Mouse (Mus musculus) layer of hippocampus, postnatal 14 days (tissue): ENCODE measurements at regions not wholly inside any gene's neighbourhood (a gene's known extent, or its start where the extent isn't known, plus 50 kb on each side); places are given as distances from the start of the nearest gene placed in this dataset.
A peak's percentile ranks its signal among the peaks of the same experiment; 100 is the strongest.

Source experiments
- DNase-seq, 2 experiments: peaks; one replicate each; pipeline ENCODE4 v3.0.0; 2021 to 2022; ENCODE audit warnings: low spot score in 2 of 2, mixed read lengths in 1 of 2

GRCm38 (mm10) chr1:19290098-19290497 lies 81.4 kb downstream of the Tfap2b start:
- DNase-seq, result no peak

GRCm38 (mm10) chr1:19321598-19321997 lies 112.9 kb downstream of the Tfap2b start:
- DNase-seq, result no peak

GRCm38 (mm10) chr1:19336062-19336461 lies 127.3 kb downstream of the Tfap2b start:
- DNase-seq, result no peak

GRCm38 (mm10) chr1:19337207-19337606 lies 128.5 kb downstream of the Tfap2b start:
- DNase-seq, result no peak

GRCm38 (mm10) chr1:19344445-19344844 lies 135.7 kb downstream of the Tfap2b start:
- no peak for DNase-seq

- DNase-seq, result no peak
Observed at GRCm38 (mm10) chr1:19350495-19350894, 141.8 kb downstream of the Tfap2b start.

- DNase-seq, result no peak
Observed at GRCm38 (mm10) chr1:19384856-19385255, 176.1 kb downstream of the Tfap2b start.

GRCm38 (mm10) chr1:19388864-19389505 lies 180.3 kb downstream of the Tfap2b start:
- DNase-seq, result no peak

- DNase-seq, result no peak
Observed at GRCm38 (mm10) chr1:19407556-19407955, 198.8 kb downstream of the Tfap2b start.

GRCm38 (mm10) chr1:19412345-19412744 lies 203.6 kb downstream of the Tfap2b start:
- no peak for DNase-seq

GRCm38 (mm10) chr1:19421116-19421515 lies 212.4 kb downstream of the Tfap2b start:
- DNase-seq, result peak in 1 of 2 experiments; percentile 3

- no peak for DNase-seq
Observed at GRCm38 (mm10) chr1:19450786-19451185, 242.1 kb downstream of the Tfap2b start.

GRCm38 (mm10) chr1:19458646-19459441 lies 250.1 kb downstream of the Tfap2b start:
- no peak for DNase-seq

GRCm38 (mm10) chr1:19459876-19460275 lies 251.2 kb downstream of the Tfap2b start:
- DNase-seq, result peak; percentile 24 to 28

- DNase-seq, result no peak
Observed at GRCm38 (mm10) chr1:19473561-19473960, 264.8 kb downstream of the Tfap2b start.
